Mouse (Mus musculus): ENCODE data around the gene Aldh3a1. TPM values are rescaled to one million over a fixed set of nuclear protein-coding genes. Genes with fewer than 3 reads are reported as not detected.

Gene Aldh3a1
- total RNA-seq (2023): not detected

DNA sequence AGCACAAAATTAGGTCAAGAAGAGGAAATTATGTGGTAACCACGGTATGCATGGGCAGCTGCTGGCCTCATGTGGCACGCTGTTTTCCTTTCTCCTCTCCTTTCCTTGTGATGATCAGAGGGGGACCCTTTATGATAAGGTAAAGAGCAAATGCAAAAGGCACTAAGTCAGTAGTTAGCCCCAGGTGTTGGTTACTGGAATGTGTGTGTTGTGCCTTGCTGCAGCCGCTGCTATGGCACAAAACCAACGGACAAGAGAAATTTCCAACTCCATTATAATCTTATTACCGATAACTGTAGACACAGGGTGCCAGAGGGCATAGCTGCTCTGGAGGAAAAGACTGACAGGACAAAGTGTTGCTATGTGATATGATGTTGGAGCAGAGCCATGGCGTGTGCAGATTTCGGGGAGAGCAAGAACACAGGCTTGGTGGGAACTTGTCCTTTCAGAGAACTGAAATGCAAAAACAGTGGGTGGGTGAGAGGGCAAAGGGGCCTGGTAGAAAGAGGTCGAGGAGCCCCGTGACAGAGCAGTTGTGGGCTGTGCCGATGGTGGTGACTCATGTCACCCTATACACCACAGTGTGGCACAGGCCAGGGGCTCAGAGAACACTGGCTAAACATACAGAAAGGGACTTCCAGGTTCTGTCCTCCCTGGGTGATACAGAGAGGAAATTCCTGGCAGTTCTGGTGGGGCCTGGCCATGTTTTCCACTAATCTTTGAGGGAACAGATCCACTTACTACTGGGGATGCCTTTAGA, at the start of gene Aldh3a1:
Aldh3a1 (plus strand) TSS at position 51 of the 760 bp plus-strand sequence.

DNA sequence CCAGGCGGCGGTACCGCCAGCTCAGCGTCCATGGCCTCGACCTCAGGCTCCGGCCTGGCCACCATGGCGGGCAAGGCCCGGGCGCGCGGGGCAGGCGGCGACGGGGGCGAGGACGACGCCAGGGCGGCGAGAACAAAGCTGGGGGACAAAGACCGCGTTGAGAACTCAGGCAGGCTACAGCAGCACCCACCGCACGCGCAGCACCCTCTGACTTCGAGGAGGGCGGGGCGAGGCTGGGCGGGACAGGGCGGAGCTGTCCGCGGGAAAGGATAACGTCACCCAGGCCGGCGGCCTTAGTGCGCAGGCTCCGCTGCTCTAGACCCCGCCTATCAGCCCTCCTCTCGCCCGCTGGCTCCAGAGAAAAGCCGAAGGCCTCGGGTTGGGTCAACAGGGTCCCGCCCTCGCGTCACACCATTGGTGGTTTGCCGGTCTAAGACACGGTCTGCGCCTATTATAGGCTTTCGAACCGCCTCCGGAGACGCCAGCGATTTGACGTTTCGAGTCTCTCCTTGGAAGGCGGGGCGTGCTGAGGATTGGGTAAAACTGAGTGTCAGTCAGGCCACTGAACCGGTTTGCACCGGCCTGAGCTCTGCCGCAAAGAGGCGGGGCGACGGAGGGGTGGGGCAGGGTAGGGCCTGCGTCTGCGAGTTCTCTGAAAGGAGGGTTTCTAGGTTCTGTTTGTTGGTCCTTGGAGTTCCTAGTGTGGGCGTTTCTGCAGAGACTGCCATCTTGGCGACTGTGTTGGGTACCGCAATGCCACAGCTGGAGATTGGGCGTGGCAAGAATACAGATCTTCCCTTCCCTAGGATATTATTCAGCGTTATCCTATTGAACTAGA, 32.3 kb upstream of the Aldh3a1 start, which contains the start of gene Usp22:
Usp22 (minus strand) TSS at position 235 of the 838 bp plus-strand sequence.

DNA sequence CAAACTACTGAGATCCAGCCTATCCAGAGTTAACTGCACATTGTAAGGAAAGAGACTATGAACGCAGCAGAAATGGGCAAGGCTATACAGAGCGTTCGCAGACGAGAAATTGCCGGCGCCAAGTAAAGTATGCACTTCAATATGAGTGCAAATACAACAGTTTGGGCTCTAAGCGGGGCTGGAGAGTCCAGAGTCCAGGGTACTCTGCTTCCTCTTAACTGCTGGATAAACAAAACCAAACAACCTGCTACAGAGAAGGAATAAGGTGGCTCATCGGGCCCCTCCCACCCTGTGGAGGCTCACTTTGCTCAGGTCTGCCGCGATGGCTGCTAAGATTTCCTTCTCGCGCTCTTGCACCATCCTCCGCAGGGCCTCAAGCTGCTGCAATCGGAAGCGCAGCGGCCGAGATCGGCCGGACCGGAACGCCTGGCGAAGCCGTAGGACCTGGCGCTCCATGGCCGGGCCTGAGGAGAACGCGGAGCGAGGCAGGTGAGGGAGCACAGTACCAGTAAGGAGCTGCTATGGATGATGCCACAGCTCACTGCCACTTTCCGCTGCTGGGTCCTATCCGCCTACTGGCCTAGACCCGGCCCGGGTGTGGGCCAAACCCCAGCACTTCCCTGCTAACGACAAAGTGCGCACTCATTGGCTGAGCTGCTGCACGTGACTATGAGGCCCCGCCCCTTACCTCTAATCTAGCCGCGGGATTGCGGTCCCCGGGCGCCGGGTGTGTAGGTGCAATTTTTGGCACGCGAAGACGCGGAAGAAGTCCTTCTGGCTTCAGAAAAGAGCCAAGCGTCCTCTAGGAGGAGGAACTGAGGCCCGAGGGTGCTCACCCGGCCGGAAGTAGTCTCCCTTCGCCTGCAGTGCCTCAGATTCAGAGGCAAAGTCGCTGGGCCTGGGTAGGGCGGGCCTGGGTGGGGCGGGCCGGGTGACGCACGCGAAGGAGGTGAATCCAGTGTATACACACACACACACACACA, 59.5 kb downstream of the Aldh3a1 start, which contains the start of gene Aldh3a2:
Aldh3a2 (minus strand) TSS at position 914 of the 983 bp plus-strand sequence.

Other genes with a start within 250 kb of the Aldh3a1 start
- gene Kcnj12, start 185.0 kb upstream of the Aldh3a1 start, total RNA-seq (2023): not detected
- gene Tnfrsf13b, start 80.8 kb upstream of the Aldh3a1 start, total RNA-seq (2023): 10 to 100 TPM; 29.8 to 30.2 TPM
- gene Usp22, start 32.5 kb upstream of the Aldh3a1 start, total RNA-seq (2023): 10 to 100 TPM; 52.5 to 68.2 TPM
- 10 to 100 TPM; 63.1 to 79.1 TPM for gene Aldh3a2, start 59.9 kb downstream of the Aldh3a1 start, total RNA-seq (2023)
- not detected for gene Slc47a2, start 135.3 kb downstream of the Aldh3a1 start, total RNA-seq (2023)
- gene Slc47a1, start 170.8 kb downstream of the Aldh3a1 start, total RNA-seq (2023): not detected
- not detected for gene Rnf112, start 246.6 kb downstream of the Aldh3a1 start, total RNA-seq (2023)

Data from neutrophil, adult 83 days (primary cell).